Mouse (Mus musculus): ENCODE data around the gene Adam17. TPM values are rescaled to one million over a fixed set of nuclear protein-coding genes. Genes with fewer than 3 reads are reported as not detected.

Gene Adam17
- 18.1 and 22.2 TPM in 2 replicates for polyA plus RNA-seq (2015; fragmentation: Nextera tagmentation; extraction: Ambion mirVana)

GRCm38 (mm10) chr12:21373100-21373819 is at the start of gene Adam17:
Gene Adam17, minus strand, starts transcription at chr12:21373632.
- no peaks in the 10 kb centered on the region for H3K36me3 ChIP-seq
- no peaks in the 10 kb centered on the region for H3K9me3 ChIP-seq (replicated peaks)
- WGBS (ENCODE audit: insufficient replicate concordance) = under 1% methylated on average over 55 of the region's 55 CpGs
- H3K27me3 ChIP-seq = no peaks in the 10 kb centered on the region
- peak; percentile 98 for ATAC-seq (ENCODE audit: low read depth)
- H3K4me1 ChIP-seq (replicated peaks) = peaks cover 50% of the 10 kb centered on the region
- peak within 1 kb of the TSS; percentile 96 for H3K27ac ChIP-seq
- peak; percentile 92 for DNase-seq
- H3K9ac ChIP-seq = peak within 1 kb of the TSS; percentile 94
- peak within 1 kb of the TSS; percentile 71 for H3K4me3 ChIP-seq (replicated peaks)
- peak within 1 kb of the TSS; percentile 80 for H3K4me2 ChIP-seq

- Histone ChIP-seq H3K9me3 (replicated peaks) (no peaks in the 10 kb centered on the region), H3K4me2 (peak overlapping the region; percentile 86), H3K36me3 (peaks cover 19% of the 10 kb centered on the region), H3K27me3 (no peaks in the 10 kb centered on the region), H3K4me1 (replicated peaks) (peaks cover 50% of the 10 kb centered on the region), H3K4me3 (replicated peaks) (peak overlapping the region; percentile 83), H3K27ac (no peak overlapping the region; the same call in 1 of the 2 replicates), H3K9ac (peak overlapping the region; percentile 87)
- DNase-seq = no peak
- ATAC-seq (ENCODE audit: low read depth) = no peak
- 69% methylated on average over 11 of the region's 11 CpGs for WGBS (ENCODE audit: insufficient replicate concordance)
Observed at GRCm38 (mm10) chr12:21418621-21419131, 45.2 kb upstream of the Adam17 start.

DNA sequence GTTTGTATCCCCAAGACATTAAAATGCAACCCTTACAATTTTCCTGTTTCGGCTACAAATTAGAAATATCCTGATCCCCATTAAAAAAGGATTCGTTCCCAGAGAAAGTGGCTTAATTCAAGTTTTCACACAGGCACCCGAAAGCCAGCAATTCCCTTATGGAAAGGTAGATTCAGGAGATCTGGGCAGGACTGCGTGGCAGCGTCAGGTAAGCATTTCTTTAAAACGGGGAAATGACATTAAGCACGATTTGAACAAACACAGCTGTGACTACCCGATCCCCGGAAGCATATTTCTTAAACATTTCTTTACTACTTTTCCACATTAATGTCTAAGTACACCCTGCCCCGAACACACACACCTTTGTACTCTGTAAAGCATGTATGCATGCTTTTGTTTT is 44.7 kb upstream of the Adam17 start:
- Histone ChIP-seq H3K4me2 (peak overlapping the region; percentile 86), H3K9ac (peak overlapping the region; percentile 87), H3K4me1 (replicated peaks) (peaks cover 53% of the 10 kb centered on the region), H3K36me3 (peaks cover 25% of the 10 kb centered on the region), H3K4me3 (replicated peaks) (peak overlapping the region; percentile 83), H3K27ac (peak overlapping the region; percentile 74), H3K27me3 (no peaks in the 10 kb centered on the region), H3K9me3 (replicated peaks) (no peaks in the 10 kb centered on the region)
- ATAC-seq (ENCODE audit: low read depth) (no peak), DNase-seq (no peak)
- 11% methylated on average over 10 of the region's 10 CpGs for WGBS (ENCODE audit: insufficient replicate concordance)

DNA sequence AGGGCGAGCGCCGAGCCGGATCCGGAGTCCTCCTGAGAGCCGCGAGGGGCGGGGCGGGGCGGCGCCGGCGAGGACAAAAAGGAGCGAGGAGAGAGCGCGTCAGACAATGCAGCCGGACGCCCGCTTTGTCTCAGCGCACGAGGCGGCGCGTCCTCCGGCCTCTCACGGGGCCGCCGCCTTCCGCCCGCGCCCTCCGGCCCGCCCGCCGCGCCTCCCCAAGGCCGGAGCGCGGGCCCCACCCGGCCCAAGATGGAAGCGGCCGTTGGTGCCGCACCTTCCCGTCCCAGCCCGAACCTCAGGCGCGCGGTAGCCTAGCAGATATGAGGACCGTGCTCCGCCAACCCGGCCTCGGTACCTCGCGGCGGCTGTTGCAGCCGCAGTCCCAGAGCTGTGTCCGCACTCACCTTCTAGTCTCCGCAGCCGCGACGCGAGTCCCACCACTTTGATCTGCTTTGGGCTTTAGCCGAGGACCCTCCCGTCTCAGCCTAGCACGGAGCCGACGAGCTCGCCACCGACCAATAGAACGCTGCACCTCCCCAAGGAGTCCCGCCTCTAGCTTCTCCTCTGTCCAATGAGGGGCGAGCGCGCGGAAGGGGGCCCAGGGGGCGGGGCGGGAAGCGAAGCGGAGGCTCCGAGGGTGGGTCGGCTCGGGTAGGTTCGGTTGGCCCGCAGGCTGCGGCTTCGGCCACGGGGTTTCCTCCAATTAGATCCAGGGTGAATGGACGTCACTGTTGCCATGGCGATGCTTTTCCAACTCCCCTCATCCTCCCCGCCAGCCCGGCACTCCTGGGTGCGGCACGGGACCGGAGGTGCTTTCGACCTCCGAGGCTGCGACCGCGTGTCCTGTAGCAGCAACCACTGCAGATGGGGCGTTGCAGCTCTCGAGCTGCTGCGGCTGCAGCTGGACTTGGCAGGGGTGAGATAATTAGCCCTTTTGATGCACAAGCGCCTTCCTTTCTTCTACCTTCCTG is 44.0 kb upstream of the Adam17 start, which contains the start of gene Ywhaq:
TSS of gene Ywhaq (minus strand) at position 538 of the 971 bp plus-strand sequence.
- peak within 1 kb of the TSS; percentile 86 for H3K4me2 ChIP-seq
- 1% methylated on average over 87 of the region's 103 CpGs for WGBS (ENCODE audit: insufficient replicate concordance)
- H3K4me1 ChIP-seq (replicated peaks) = peaks cover 60% of the 10 kb centered on the region

GRCm38 (mm10) chr12:21416506-21416905 is 43.1 kb upstream of the Adam17 start:
- ATAC-seq (ENCODE audit: low read depth) (no peak), DNase-seq (no peak)
- no peaks in the 10 kb centered on the region for H3K27me3 ChIP-seq
- H3K36me3 ChIP-seq = peaks cover 40% of the 10 kb centered on the region
- H3K4me3 ChIP-seq (replicated peaks) = peak overlapping the region; percentile 83
- H3K9me3 ChIP-seq (replicated peaks) = no peaks in the 10 kb centered on the region
- peaks cover 62% of the 10 kb centered on the region for H3K4me1 ChIP-seq (replicated peaks)
- H3K27ac ChIP-seq = peak overlapping the region; percentile 39; the same call in 1 of the 2 replicates
- H3K4me2 ChIP-seq = peak overlapping the region; percentile 86
- H3K9ac ChIP-seq = peak overlapping the region; percentile 87
- under 1% methylated on average over 13 of the region's 15 CpGs for WGBS (ENCODE audit: insufficient replicate concordance)

More for the DNA sequence above, 44.0 kb upstream of the Adam17 start, which contains the start of gene Ywhaq:
- peak within 1 kb of the TSS; percentile 87 for H3K9ac ChIP-seq
- DNase-seq (peak; percentile 92), ATAC-seq (ENCODE audit: low read depth) (peak; percentile 98)
- H3K4me3 ChIP-seq (replicated peaks) = peak within 1 kb of the TSS; percentile 83
- peak within 1 kb of the TSS; percentile 96 for H3K27ac ChIP-seq
- H3K27me3 ChIP-seq = no peaks in the 10 kb centered on the region
- H3K9me3 ChIP-seq (replicated peaks) = no peaks in the 10 kb centered on the region
- peaks cover 32% of the 10 kb centered on the region for H3K36me3 ChIP-seq

- H3K9ac ChIP-seq = no peak overlapping the region
- H3K4me3 ChIP-seq (replicated peaks) = no peak overlapping the region
- no peaks in the 10 kb centered on the region for H3K9me3 ChIP-seq (replicated peaks)
- H3K27ac ChIP-seq = peak overlapping the region; percentile 43; the same call in 1 of the 2 replicates
- DNase-seq (no peak), ATAC-seq (ENCODE audit: low read depth) (peak; percentile 70)
- no peaks in the 10 kb centered on the region for H3K27me3 ChIP-seq
- peaks cover 72% of the 10 kb centered on the region for H3K4me1 ChIP-seq (replicated peaks)
- WGBS (ENCODE audit: insufficient replicate concordance) = 36% methylated on average over 2 of the region's 2 CpGs
- H3K36me3 ChIP-seq = peaks cover 77% of the 10 kb centered on the region
- 0 out of 2 replicates have a peak overlapping the region, but pooled peaks have one; percentile 13 for H3K4me2 ChIP-seq
Observed at GRCm38 (mm10) chr12:21410620-21411019, 37.2 kb upstream of the Adam17 start.

DNA sequence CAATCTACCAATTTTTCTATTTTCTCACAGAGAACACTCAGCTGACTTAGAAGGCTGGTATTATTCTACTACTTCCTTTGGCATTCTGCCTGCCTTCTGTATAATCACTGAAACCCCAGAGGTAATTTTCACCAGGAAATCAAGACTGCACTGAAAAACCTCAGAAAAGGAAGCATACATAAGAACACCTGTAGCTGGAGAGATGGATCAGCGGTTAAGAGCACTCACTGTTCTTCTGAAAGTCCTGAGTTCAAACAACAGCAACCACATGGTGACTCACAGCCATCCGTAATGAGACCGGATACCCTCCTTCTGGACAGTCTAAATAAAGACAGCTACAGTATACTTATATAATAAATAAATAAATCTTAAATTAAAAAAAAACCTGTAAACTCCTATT is 36.2 kb upstream of the Adam17 start:
- Histone ChIP-seq H3K9ac (no peak overlapping the region), H3K4me2 (no peak overlapping the region), H3K36me3 (peaks cover 67% of the 10 kb centered on the region), H3K27ac (no peak overlapping the region), H3K4me1 (replicated peaks) (peaks cover 62% of the 10 kb centered on the region), H3K4me3 (replicated peaks) (no peak overlapping the region), H3K9me3 (replicated peaks) (no peaks in the 10 kb centered on the region), H3K27me3 (no peaks in the 10 kb centered on the region)
- WGBS (ENCODE audit: insufficient replicate concordance) = 96% methylated on average over 3 of the region's 3 CpGs
- ATAC-seq (ENCODE audit: low read depth) = no peak
- DNase-seq = no peak

GRCm38 (mm10) chr12:21408789-21409367 is 35.4 kb upstream of the Adam17 start:
- WGBS (ENCODE audit: insufficient replicate concordance) = 64% methylated on average over 2 of the region's 2 CpGs
- Histone ChIP-seq H3K27ac (no peak overlapping the region), H3K9me3 (replicated peaks) (no peaks in the 10 kb centered on the region), H3K4me2 (no peak overlapping the region), H3K27me3 (no peaks in the 10 kb centered on the region), H3K36me3 (peaks cover 66% of the 10 kb centered on the region), H3K9ac (no peak overlapping the region), H3K4me1 (replicated peaks) (peaks cover 55% of the 10 kb centered on the region), H3K4me3 (replicated peaks) (no peak overlapping the region)
- no peak for DNase-seq
- no peak for ATAC-seq (ENCODE audit: low read depth)

DNA sequence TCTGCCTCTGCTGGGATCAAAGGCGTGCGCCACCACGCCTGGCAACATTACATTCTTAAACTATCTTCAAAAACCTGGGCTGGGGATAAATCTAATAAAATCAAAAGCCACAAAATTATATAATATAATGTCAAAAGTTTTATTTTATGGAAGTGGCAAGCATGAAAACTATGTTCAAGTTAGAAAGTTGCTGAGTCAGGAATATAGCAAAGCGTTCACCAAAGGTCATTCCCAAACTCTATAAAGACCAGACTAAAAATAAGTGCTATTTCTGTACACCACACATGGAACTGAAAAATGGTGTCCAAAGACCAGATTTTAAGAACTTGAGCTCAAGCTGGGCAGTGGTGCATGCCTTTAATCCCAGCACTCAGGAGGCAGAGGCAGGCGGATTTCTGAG is 29.3 kb upstream of the Adam17 start:
- H3K4me2 ChIP-seq = no peak overlapping the region
- H3K9ac ChIP-seq = no peak overlapping the region
- H3K36me3 ChIP-seq = peaks cover 43% of the 10 kb centered on the region
- H3K27ac ChIP-seq = no peak overlapping the region
- 89% methylated on average over 5 of the region's 5 CpGs for WGBS (ENCODE audit: insufficient replicate concordance)
- no peak overlapping the region for H3K4me3 ChIP-seq (replicated peaks)
- 0 out of 2 replicates have a peak, but pooled peaks cover 4% of the 10 kb centered on the region for H3K4me1 ChIP-seq (replicated peaks)
- no peaks in the 10 kb centered on the region for H3K27me3 ChIP-seq
- no peaks in the 10 kb centered on the region for H3K9me3 ChIP-seq (replicated peaks)
- ATAC-seq (ENCODE audit: low read depth) = no peak
- no peak for DNase-seq

DNA sequence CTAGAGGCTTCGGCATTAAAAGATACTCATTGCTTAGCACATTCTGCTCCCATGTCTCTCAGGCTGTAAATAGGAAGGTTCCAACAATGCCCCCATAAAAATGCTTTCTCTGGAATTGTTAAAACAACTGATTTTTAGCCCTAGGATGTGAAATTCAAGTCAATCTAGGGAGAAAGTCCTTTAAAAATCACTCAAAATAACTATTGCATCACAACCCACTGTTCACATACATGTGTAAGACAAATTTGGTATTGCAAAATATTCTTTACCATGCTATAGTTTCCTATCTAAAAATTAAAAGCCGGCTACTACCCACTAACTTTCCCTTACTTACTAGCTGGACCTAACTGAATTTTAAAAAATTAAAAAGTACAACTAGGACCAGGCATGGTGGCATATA is 12.8 kb upstream of the Adam17 start:
- no peak overlapping the region for H3K4me3 ChIP-seq (replicated peaks)
- no peak for DNase-seq
- ATAC-seq (ENCODE audit: low read depth) = no peak
- H3K36me3 ChIP-seq = peaks cover 30% of the 10 kb centered on the region
- H3K9ac ChIP-seq = no peak overlapping the region
- WGBS (ENCODE audit: insufficient replicate concordance) = 85% methylated on average over 2 of the region's 2 CpGs
- no peaks in the 10 kb centered on the region for H3K27me3 ChIP-seq
- no peak overlapping the region for H3K4me2 ChIP-seq
- no peaks in the 10 kb centered on the region for H3K9me3 ChIP-seq (replicated peaks)
- H3K4me1 ChIP-seq (replicated peaks) = no peaks in the 10 kb centered on the region
- H3K27ac ChIP-seq = no peak overlapping the region

Measured in liver, embryonic 13.5 days (tissue).